Mouse (Mus musculus): ENCODE results near the gene Ccdc158.

- no peak for TF ChIP-seq POLR2A (IDR thresholded peaks at IDR 0.05; ENCODE audit: borderline replicate concordance, extremely low read depth, low read depth, low read length)
- TF ChIP-seq CTCF (IDR thresholded peaks at IDR 0.05; ENCODE audit: insufficient read depth, low read length): no peak
Measured at GRCm38 (mm10) chr5:92703671-92704070, 28.6 kb upstream of the Ccdc158 start.
